Mouse (Mus musculus) inflammation-experienced regulatory T-cells (primary cell): ENCODE measurements around the gene Sgpl1. TPM values are rescaled to one million over a fixed set of nuclear protein-coding genes. Genes with fewer than 3 reads are reported as not detected.

Experiments
- polyA plus RNA-seq, 2 experiments: library from polyadenylated mRNA; unstranded; fragments of 100-300 nt; shearing (Covaris generic); gene quantifications; one replicate each; pipeline ENCODE4 v1.2.1; 2017

The Sgpl1 gene
- polyA plus RNA-seq: 10 to 100 TPM; 76.3 to 79.3 TPM

DNA sequence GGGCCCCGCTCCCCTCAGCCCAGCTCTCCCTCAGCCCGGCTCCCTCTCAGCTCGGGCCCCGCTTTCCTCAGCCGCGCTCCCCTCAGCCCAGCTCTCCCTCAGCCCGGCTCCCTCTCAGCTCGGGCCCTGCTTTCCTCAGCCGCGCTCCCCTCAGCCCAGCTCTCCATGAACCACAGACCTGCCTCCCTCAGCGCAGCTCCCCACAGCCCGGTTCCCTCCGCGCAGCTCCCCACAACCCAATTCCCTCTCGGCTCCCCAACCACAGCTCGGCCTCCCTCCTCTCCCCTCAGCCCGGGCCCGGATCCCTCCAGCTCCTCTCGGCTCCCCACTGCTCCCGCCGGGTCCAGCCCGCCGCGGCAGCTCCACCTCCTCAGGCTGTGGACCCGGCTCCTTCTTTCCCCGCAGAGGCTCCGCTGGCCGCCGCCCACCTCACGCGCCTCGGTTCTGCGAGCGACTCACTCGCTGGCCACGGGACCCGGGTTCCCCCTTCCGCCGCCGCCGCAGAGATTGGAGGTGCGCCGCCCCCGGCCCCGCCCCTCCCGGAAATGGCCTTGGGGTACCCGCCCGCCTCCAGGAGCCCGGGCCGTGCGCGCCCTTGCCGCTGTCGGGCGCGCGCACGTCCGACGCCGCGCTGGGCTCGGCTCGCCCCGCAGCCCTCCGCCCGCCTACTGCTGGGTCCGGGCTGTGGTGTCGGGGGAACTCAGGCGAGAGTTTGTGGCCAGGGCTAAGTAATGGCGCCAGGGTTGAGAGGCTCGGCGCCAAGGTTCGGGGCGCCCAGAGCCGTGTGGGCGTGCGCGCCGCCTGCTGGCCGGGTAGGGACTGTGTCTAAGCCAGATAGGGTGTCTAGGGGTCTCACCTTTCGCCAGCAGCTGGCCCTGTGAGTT is at the start of gene Sgpl1:
TSS of gene Sgpl1 (minus strand) at position 547 of the 884 bp plus-strand sequence.

DNA sequence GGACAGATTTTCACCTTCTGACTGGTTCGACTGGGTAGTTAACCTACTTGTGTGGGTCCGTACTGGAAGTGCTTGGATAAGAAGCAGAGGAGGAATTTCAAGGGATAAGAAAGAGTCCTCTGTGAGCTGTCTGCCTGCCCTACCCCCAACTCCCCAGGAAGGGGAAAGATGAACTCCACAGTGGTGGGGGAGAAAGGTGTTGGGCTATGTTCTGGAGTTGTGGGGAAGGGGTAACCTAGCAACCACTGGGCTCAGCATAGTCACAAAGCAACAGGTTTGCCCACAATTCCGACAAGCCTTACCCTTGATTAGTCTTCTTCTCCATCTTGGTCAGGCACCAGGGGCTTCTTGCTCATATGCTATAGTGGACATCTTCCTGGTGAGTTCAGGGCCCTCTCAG is 24.2 kb upstream of the Sgpl1 start, which contains the start of gene Tbata:
TSS of gene Tbata (plus strand) at position 301 of the 400 bp plus-strand sequence.

DNA sequence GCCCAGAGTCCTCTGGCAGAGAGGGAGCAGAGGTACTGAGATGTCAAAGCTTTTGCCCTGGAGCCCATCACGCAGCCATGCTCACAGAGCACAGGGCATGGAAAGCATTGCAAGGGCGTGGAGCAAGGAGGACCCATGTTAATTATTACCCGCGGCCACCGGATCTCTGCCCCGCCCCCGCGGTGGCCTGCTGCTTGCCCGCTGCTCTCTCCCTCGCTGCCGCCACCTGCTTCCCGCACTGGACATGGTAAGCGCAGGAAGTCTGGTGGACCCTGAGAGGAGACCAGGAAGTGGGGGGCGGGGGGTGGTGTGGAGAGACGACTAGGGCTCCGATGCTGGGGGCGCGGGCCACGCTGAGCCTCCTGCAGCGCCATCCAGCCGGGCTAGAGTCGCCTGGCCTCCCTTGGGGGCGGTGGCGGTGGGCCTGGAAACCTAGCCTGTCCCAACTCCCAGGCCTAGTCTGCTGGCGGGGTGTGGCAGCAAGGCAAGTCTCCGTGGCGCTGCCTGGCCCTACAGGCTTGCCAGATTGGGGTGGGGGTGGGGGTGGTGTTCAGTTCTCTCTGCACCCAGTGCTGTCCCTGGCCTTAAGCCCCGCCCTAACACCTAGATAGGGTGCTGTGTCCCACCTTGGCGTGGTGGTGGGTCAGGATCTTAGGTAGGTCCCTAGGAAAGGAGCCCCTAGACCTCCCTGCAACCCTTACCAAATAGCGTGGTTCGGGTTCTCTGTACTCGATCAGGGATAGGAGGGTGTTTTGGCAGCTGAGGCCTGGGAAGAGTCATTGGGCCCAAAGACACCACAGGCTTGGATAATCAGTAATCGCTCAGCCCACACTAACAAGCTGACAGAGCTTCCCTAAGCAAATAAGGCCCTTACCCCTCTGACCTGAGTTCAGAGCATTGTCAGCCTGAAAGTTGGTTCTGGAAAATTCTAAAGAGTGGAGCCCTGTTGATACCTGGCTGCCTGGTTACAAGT is 58.0 kb downstream of the Sgpl1 start, which contains the start of gene Pcbd1:
TSS of gene Pcbd1 (plus strand) at position 162 of the 973 bp plus-strand sequence.

Other genes starting within 250 kb of the Sgpl1 start
- under 1 TPM in 1 of 2 experiments, not detected in 1; 0.90 TPM for gene Pcbd1, start 58.4 kb downstream of the Sgpl1 start, polyA plus RNA-seq
- gene Tbata, start 24.3 kb upstream of the Sgpl1 start, polyA plus RNA-seq: under 1 TPM in 1 of 2 experiments, not detected in 1; 0.42 TPM
- 1 to 10 TPM in 1 of 2 experiments, under 1 TPM in 1; 0.07 to 1.5 TPM for gene Adamts14, start 125.7 kb upstream of the Sgpl1 start, polyA plus RNA-seq
- 10 to 100 TPM in 1 of 2 experiments, 1 to 10 TPM in 1; 7.6 to 17.1 TPM for gene Prf1, start 150.1 kb upstream of the Sgpl1 start, polyA plus RNA-seq
- gene Pald1, start 235.8 kb upstream of the Sgpl1 start, polyA plus RNA-seq: under 1 TPM in 1 of 2 experiments, not detected in 1; 0.23 TPM